Mouse (Mus musculus) liver, embryonic 11.5 days (tissue): ENCODE measurements around the gene Smg6. TPM values are rescaled to one million over a fixed set of nuclear protein-coding genes. Genes with fewer than 3 reads are reported as not detected.

Experiments
- ATAC-seq: fragments of 200-750 bp; cut with Nextera tagmentation; replicated peaks from 2 replicates; pipeline ENCODE4 v1.8.0; 2017; ENCODE audit warnings: moderate number of reproducible peaks, mild to moderate bottlenecking, moderate TSS enrichment, moderate library complexity; ENCODE audit not compliant: low FRiP score
- DNase-seq: peaks from one replicate; pipeline ENCODE4 v3.0.0-alpha.2; 2017; ENCODE audit warnings: low spot score
- H3K27ac ChIP-seq: fragments of 300-500 bp; sonication (generic); 2 replicates; pipeline ENCODE4 v1.5.1; 2014; ENCODE audit warnings: mild to moderate bottlenecking, low read depth, low read length, control low read depth
- H3K27me3 ChIP-seq: fragments of 300-500 bp; sonication (generic); replicated peaks from 2 replicates; pipeline ENCODE4 v1.6.1; 2014; ENCODE audit warnings: low read length, mixed read lengths; ENCODE audit not compliant: control insufficient read depth, insufficient read depth
- H3K36me3 ChIP-seq: fragments of 300-500 bp; sonication (generic); 2 replicates; pipeline ENCODE4 v1.6.1; 2014; ENCODE audit warnings: mild to moderate bottlenecking, low read length, moderate library complexity, mixed read lengths; ENCODE audit not compliant: control insufficient read depth, insufficient read depth
- H3K4me1 ChIP-seq: fragments of 300-500 bp; sonication (generic); replicated peaks from 2 replicates; pipeline ENCODE4 v1.6.1; 2014; ENCODE audit warnings: low read length, mixed read lengths; ENCODE audit not compliant: control insufficient read depth, insufficient read depth
- H3K4me2 ChIP-seq: fragments of 300-500 bp; sonication (generic); 2 replicates; pipeline ENCODE4 v1.6.1; 2014; ENCODE audit warnings: mild to moderate bottlenecking, control low read depth, moderate library complexity
- H3K4me3 ChIP-seq: fragments of 300-500 bp; sonication (generic); 2 replicates; pipeline ENCODE4 v1.5.1; 2014; ENCODE audit warnings: low read depth, low read length, control low read depth
- H3K9ac ChIP-seq: fragments of 300-500 bp; sonication (generic); 2 replicates; pipeline ENCODE4 v1.6.1; 2014; ENCODE audit warnings: low read depth, low read length, control low read depth
- H3K9me3 ChIP-seq: fragments of 300-500 bp; sonication (generic); 2 replicates; pipeline ENCODE4 v1.6.1; 2016; ENCODE audit warnings: low read length, inconsistent platforms, mixed read lengths; ENCODE audit not compliant: control insufficient read depth
- WGBS: fragments of 180-500 bp; shearing (Covaris S2); extraction: QIAGEN DNeasy Blood & Tissue Kit; methylation state at CpG from one replicate; pipeline ENCODE4 v1.1.7; 2014; 5-methylcytosine and 5-hydroxymethylcytosine counted together
- polyA plus RNA-seq: library from polyadenylated mRNA; unstranded; fragments of >200 nt; fragmentation: Nextera tagmentation; extraction: Ambion mirVana; gene quantifications from 2 replicates; pipeline ENCODE4 v1.2.1, GENCODE M21; 2014

The Smg6 gene
- polyA plus RNA-seq, 1 experiment from 2014 or later = 12.4 TPM

DNA sequence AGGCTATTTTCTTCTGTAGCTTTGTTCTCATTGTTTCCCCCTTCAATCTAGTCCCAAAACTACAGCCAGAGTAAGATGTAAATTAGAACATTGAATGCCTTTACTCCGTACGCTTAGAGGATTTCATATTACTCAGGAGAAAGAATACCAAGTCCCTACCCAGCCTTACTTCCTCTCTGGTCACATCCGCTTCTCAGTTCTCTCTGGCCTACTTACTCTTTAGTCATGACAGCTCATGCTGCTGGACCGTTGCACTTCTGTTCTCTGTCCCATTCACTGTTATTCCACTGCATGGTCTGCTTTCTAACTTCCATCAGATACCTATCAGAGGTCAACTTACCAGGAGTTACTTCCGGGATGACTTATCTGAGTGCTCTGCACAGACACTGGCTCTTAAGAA lies 181.0 kb downstream of the Smg6 start:
- H3K36me3 ChIP-seq = no peaks in the 10 kb centered on the region
- no peak overlapping the region for H3K9ac ChIP-seq
- H3K4me2 ChIP-seq = no peak overlapping the region
- no peak overlapping the region for H3K27ac ChIP-seq
- no peaks in the 10 kb centered on the region; the same call in 1 of the 2 replicates for H3K4me1 ChIP-seq
- H3K4me3 ChIP-seq = no peak overlapping the region
- H3K9me3 ChIP-seq = no peaks in the 10 kb centered on the region
- ATAC-seq (no peak), DNase-seq (no peak)
- no peaks in the 10 kb centered on the region for H3K27me3 ChIP-seq
- 58% methylated on average over 5 of the region's 5 CpGs for WGBS

DNA sequence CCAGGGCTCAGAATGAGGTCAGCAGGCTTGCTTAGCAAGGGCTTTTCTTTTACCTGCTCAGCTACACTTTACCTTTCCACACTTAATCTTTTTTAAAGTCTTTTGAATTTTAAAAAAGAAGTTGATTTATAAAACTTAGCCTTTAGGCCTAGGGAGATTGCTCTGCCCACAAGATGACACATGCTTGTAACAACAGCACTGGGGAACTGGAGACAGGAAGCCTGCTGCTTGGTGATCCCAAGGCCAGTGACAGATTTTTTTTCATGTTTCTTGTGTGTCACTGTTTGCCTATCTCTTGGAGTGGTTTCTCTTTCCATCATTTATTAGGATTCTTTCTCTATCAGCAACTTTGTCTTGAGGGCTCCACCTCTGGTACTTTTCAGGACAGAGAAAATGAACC lies 183.3 kb downstream of the Smg6 start:
- no peak overlapping the region for H3K4me2 ChIP-seq

DNA sequence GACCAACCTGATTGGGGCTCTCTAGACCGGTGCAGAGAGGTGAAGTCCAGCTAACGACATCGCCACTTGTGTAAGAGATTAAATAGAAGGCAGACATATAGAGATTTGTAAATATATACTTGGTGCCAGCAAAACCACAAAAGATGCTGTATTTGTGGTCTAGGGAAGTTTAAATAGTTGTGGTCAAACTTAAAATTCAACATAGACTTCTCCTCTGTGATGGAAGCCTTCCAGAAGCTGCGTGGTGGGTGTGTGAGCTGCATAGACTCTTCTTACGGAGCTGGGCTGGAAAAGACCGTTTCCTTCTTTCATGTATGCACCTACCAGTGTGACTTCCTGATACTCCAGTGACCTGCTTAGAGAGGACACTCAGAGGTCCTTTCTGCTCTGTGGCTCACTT lies 190.8 kb downstream of the Smg6 start:
- no peak for ATAC-seq
- H3K27ac ChIP-seq = no peak overlapping the region
- 0 out of 2 replicates have a peak, but pooled peaks cover 2% of the 10 kb centered on the region for H3K36me3 ChIP-seq
- no peaks in the 10 kb centered on the region for H3K27me3 ChIP-seq
- DNase-seq = no peak
- H3K4me2 ChIP-seq = no peak overlapping the region
- WGBS = 82% methylated on average over 6 of the region's 6 CpGs
- H3K4me3 ChIP-seq = no peak overlapping the region
- H3K4me1 ChIP-seq = no peaks in the 10 kb centered on the region
- no peaks in the 10 kb centered on the region for H3K9me3 ChIP-seq
- H3K9ac ChIP-seq = no peak overlapping the region

More for the DNA sequence above, 183.3 kb downstream of the Smg6 start:
- no peak for DNase-seq
- no peaks in the 10 kb centered on the region for H3K36me3 ChIP-seq
- no peaks in the 10 kb centered on the region for H3K4me1 ChIP-seq
- no peak overlapping the region for H3K9ac ChIP-seq
- no peak overlapping the region for H3K27ac ChIP-seq
- no peaks in the 10 kb centered on the region for H3K27me3 ChIP-seq
- no peaks in the 10 kb centered on the region for H3K9me3 ChIP-seq
- ATAC-seq = no peak
- H3K4me3 ChIP-seq = no peak overlapping the region

DNA sequence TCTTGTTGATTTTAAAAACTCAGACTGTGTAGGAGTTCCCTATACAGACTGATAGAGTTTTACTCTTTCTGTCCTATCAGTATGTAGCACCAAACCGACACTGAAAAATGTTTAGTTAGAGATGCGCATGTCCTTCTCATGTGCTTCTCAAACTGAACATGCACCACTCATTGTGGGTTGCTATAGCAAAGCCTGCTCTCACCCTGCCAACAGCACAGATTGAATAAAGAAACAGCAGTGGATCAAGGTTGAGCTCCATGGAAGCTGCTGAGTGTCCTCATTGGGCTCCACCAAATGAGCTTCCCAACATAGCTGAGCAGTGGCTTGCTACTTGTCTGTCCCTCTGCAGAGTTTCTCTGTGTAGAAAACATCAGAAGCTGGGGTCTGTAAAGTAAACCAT lies 192.5 kb downstream of the Smg6 start:
- Histone ChIP-seq H3K4me1 (no peaks in the 10 kb centered on the region), H3K9me3 (no peaks in the 10 kb centered on the region), H3K9ac (no peak overlapping the region), H3K27me3 (no peaks in the 10 kb centered on the region), H3K27ac (no peak overlapping the region), H3K36me3 (0 out of 2 replicates have a peak, but pooled peaks cover 2% of the 10 kb centered on the region), H3K4me2 (no peak overlapping the region), H3K4me3 (no peak overlapping the region)
- 86% methylated on average over 2 of the region's 2 CpGs for WGBS
- DNase-seq = no peak
- ATAC-seq = no peak

DNA sequence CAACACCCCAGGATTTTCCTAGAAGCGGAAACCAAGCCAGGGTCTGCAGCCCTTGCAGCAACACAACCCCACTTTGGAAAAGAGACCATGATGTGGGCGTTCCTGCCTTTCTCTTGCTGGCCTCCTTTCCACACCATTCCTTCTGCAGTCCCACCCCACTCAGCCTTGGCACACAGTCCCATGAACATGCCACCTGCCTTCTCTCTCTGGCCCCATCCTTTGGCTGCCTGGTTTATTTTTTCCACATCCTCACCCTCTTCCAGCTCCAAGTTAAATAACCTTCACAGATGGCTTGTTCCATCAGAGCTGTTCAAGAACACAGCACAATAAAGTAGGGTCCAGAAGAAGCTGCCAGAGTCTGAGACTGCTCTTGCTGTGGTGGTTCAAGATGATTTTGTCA lies 193.7 kb downstream of the Smg6 start:
- Histone ChIP-seq H3K36me3 (0 out of 2 replicates have a peak, but pooled peaks cover 2% of the 10 kb centered on the region), H3K4me1 (no peaks in the 10 kb centered on the region), H3K27ac (no peak overlapping the region), H3K27me3 (no peaks in the 10 kb centered on the region), H3K9ac (no peak overlapping the region), H3K4me3 (no peak overlapping the region), H3K9me3 (no peaks in the 10 kb centered on the region), H3K4me2 (no peak overlapping the region)
- whole genome bisulfite sequencing = 90% methylated on average over 2 of the region's 2 CpGs
- no peak for ATAC-seq
- no peak for DNase-seq

DNA sequence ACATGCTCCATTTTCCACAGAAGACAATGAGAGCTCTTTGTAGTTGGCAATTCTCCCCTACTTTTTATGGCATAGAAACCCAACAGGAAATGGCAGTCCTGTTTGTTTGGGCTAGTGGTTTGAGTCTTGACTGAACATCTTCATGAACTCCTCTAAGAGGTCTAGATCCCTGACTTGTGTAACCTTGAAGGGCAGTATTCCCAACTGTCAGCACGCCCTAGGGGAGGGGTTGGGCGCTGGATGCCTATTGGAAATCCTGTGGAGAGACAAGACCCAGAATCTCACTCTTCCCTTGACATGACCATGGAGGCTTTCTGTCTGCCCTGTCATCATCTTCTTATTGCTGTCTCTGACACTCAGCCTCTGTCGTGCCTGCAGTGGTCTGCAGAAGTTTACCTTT lies 194.2 kb downstream of the Smg6 start:
- H3K9me3 ChIP-seq = no peaks in the 10 kb centered on the region
- no peak for DNase-seq
- no peak overlapping the region for H3K9ac ChIP-seq
- H3K4me1 ChIP-seq = no peaks in the 10 kb centered on the region
- H3K27ac ChIP-seq = no peak overlapping the region
- no peaks in the 10 kb centered on the region for H3K27me3 ChIP-seq
- 79% methylated on average over 3 of the region's 3 CpGs for WGBS
- H3K36me3 ChIP-seq = 0 out of 2 replicates have a peak, but pooled peaks cover 2% of the 10 kb centered on the region
- ATAC-seq = no peak
- H3K4me3 ChIP-seq = no peak overlapping the region
- H3K4me2 ChIP-seq = no peak overlapping the region

DNA sequence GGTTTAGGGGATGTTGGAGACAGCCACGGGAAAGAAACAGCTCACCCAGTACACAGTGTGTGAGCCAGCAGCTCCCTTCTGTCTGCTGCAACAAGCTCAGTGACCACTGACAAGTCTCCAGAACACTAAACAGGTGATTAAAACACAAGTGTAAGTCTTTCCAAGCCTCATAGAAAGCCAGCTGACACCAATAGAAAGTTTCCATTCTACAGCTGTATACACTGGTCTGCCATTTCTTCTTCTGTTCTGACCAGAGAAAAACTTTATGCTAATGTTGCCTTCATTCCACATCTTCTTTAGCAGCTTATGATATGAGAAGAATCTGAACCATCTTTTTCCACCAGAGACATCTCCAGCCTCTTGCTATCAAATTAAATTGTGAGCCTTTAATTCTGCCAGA lies 195.7 kb downstream of the Smg6 start:
- Histone ChIP-seq H3K9me3 (no peaks in the 10 kb centered on the region), H3K9ac (no peak overlapping the region), H3K4me3 (no peak overlapping the region), H3K27me3 (no peaks in the 10 kb centered on the region), H3K4me2 (no peak overlapping the region), H3K36me3 (0 out of 2 replicates have a peak, but pooled peaks cover 2% of the 10 kb centered on the region), H3K27ac (no peak overlapping the region), H3K4me1 (no peaks in the 10 kb centered on the region)
- WGBS = 77% methylated on average over 1 of the region's 1 CpGs
- no peak for ATAC-seq
- DNase-seq = no peak

DNA sequence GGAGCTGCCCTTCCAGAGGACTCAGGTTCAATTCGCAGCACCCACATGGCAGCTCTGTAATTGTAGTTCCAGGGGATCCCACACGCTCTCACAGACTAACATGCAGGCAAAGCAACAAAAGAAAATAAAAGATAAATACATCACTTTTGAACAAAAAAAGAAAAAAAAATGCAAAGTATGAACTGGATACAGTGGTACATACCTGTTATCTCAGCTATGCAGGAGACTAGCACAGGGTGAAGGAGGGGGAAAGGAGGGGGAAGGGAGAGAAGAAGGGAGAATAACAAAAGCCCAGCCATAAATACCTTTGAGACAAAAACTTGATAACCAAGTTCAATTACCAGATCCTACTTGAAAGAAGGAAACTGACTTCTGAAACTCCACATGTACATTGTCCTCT lies 198.8 kb downstream of the Smg6 start:
- Histone ChIP-seq H3K27ac (no peak overlapping the region), H3K27me3 (no peaks in the 10 kb centered on the region), H3K4me2 (no peak overlapping the region), H3K4me1 (no peaks in the 10 kb centered on the region), H3K4me3 (no peak overlapping the region), H3K9ac (no peak overlapping the region), H3K9me3 (no peaks in the 10 kb centered on the region), H3K36me3 (0 out of 2 replicates have a peak, but pooled peaks cover 2% of the 10 kb centered on the region)
- ATAC-seq (no peak), DNase-seq (no peak)
- WGBS = 89% methylated on average over 2 of the region's 2 CpGs

DNA sequence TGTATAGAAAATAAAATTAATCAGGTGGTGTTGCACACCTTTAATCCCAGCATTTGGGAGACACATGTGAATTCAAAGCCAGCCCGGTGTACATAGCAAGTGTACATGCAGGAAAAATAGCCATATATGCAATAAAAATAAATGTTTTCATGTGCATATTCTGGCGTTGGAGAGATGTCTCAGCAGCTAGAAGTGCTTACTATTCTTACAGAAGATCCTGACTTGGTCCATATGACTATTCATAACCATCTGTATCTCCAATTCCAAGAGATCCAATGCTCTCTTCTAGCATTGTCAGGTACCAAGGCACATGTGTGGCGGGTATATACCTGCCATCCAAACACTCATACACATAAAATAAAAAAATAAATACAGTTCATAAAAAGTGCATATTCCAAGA lies 200.8 kb downstream of the Smg6 start:
- no peak for DNase-seq
- WGBS = 91% methylated on average over 3 of the region's 3 CpGs

More for the DNA sequence above, 200.8 kb downstream of the Smg6 start:
- Histone ChIP-seq H3K9me3 (no peaks in the 10 kb centered on the region), H3K4me3 (no peak overlapping the region), H3K9ac (no peak overlapping the region), H3K27me3 (no peaks in the 10 kb centered on the region), H3K36me3 (no peaks in the 10 kb centered on the region), H3K4me2 (no peak overlapping the region), H3K4me1 (no peaks in the 10 kb centered on the region), H3K27ac (no peak overlapping the region)
- ATAC-seq = no peak
